Mouse (Mus musculus) hindbrain, embryonic 16.5 days (tissue): ENCODE results near the gene Tns1. TPM values are rescaled to one million over a fixed set of nuclear protein-coding genes. Genes with fewer than 3 reads are reported as not detected.

Experiments
- ATAC-seq: fragments of 200-750 bp; cut with Nextera tagmentation; 2 replicates; pipeline ENCODE4 v1.8.0; 2017; ENCODE audit warnings: moderate TSS enrichment, moderate library complexity
- H3K27ac ChIP-seq: fragments of 300-500 bp; sonication (generic); 2 replicates; pipeline ENCODE4 v1.5.1; 2014; ENCODE audit warnings: low read depth, mild to moderate bottlenecking, control low read depth, low read length, moderate library complexity
- H3K27me3 ChIP-seq: fragments of 300-500 bp; sonication (generic); replicated peaks from 2 replicates; pipeline ENCODE4 v1.6.1; 2014; ENCODE audit warnings: low read length; ENCODE audit not compliant: control insufficient read depth, insufficient read depth
- H3K36me3 ChIP-seq: fragments of 300-500 bp; sonication (generic); 2 replicates; pipeline ENCODE4 v1.6.1; 2014; ENCODE audit warnings: mild to moderate bottlenecking, low read length, moderate library complexity, mixed read lengths; ENCODE audit not compliant: control insufficient read depth, insufficient read depth
- H3K4me1 ChIP-seq: fragments of 300-500 bp; sonication (generic); 2 replicates; pipeline ENCODE4 v1.6.1; 2014; ENCODE audit warnings: low read depth, low read length; ENCODE audit not compliant: control insufficient read depth, insufficient read depth
- H3K4me2 ChIP-seq: fragments of 300-500 bp; sonication (generic); 2 replicates; pipeline ENCODE4 v1.6.1; 2014; ENCODE audit warnings: mild to moderate bottlenecking, low read length, control low read depth, moderate library complexity
- H3K4me3 ChIP-seq: fragments of 300-500 bp; sonication (generic); 2 replicates; pipeline ENCODE4 v1.5.1; 2014; ENCODE audit warnings: mild to moderate bottlenecking, low read length, control low read depth, moderate library complexity
- H3K9ac ChIP-seq: fragments of 300-500 bp; sonication (generic); 2 replicates; pipeline ENCODE4 v1.6.1; 2014; ENCODE audit warnings: low read depth, mild to moderate bottlenecking, control low read depth, low read length, moderate library complexity
- H3K9me3 ChIP-seq: fragments of 300-500 bp; sonication (generic); 2 replicates; pipeline ENCODE4 v1.6.1; 2014; ENCODE audit warnings: mild to moderate bottlenecking, low read length, moderate library complexity; ENCODE audit not compliant: control insufficient read depth
- WGBS: fragments of 180-500 bp; shearing (Covaris S2); extraction: QIAGEN DNeasy Blood & Tissue Kit; methylation state at CpG from one replicate; pipeline ENCODE4 v1.1.7; 2014; 5-methylcytosine and 5-hydroxymethylcytosine counted together
- polyA plus RNA-seq: library from polyadenylated mRNA; unstranded; fragments of >200 nt; fragmentation: Nextera tagmentation; extraction: Ambion mirVana; gene quantifications from 2 replicates; pipeline ENCODE4 v1.2.1, GENCODE M21; 2015

Gene Tns1
- polyA plus RNA-seq, 1 experiment from 2014 or later: 13.5 TPM

GRCm38 (mm10) chr1:74110932-74111695, 13.1 kb downstream of the Tns1 start:
- Histone ChIP-seq H3K9me3 (no peaks in the 10 kb centered on the region), H3K27me3 (no peaks in the 10 kb centered on the region), H3K36me3 (no peaks in the 10 kb centered on the region), H3K9ac (no peak overlapping the region), H3K4me1 (peaks cover 22% of the 10 kb centered on the region), H3K27ac (peak overlapping the region; percentile 69), H3K4me2 (no peak overlapping the region; the same call in 1 of the 2 replicates), H3K4me3 (no peak overlapping the region)
- ATAC-seq: peak; percentile 94
- WGBS: 7% methylated on average over 8 of the region's 8 CpGs

DNA sequence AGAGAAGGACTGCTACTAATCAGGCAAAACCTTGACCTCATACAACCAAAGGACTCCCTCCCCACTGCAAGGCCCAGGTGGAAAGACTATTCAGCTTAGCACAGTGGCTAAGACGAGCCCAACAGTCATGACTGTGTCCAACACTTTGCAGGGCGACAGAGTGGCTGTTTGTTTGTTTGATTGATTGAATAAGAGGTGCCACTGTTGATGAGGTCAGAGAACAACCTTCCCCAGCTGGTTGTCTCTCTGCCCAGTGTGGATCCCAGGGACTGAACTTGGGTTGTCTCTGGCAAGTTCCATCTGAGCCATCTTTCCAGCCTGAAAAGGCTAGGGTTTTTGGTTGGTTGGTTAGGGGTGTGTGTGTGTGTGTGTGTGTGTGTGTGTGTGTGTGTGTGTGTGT, 14.6 kb downstream of the Tns1 start:
- WGBS: 35% methylated on average over 2 of the region's 2 CpGs
- no peak overlapping the region for H3K4me3 ChIP-seq
- ATAC-seq: no peak
- no peaks in the 10 kb centered on the region for H3K9me3 ChIP-seq
- H3K36me3 ChIP-seq: no peaks in the 10 kb centered on the region
- no peak overlapping the region for H3K9ac ChIP-seq
- no peaks in the 10 kb centered on the region for H3K27me3 ChIP-seq
- H3K4me1 ChIP-seq: peaks cover 22% of the 10 kb centered on the region
- no peak overlapping the region for H3K4me2 ChIP-seq
- no peak overlapping the region for H3K27ac ChIP-seq

DNA sequence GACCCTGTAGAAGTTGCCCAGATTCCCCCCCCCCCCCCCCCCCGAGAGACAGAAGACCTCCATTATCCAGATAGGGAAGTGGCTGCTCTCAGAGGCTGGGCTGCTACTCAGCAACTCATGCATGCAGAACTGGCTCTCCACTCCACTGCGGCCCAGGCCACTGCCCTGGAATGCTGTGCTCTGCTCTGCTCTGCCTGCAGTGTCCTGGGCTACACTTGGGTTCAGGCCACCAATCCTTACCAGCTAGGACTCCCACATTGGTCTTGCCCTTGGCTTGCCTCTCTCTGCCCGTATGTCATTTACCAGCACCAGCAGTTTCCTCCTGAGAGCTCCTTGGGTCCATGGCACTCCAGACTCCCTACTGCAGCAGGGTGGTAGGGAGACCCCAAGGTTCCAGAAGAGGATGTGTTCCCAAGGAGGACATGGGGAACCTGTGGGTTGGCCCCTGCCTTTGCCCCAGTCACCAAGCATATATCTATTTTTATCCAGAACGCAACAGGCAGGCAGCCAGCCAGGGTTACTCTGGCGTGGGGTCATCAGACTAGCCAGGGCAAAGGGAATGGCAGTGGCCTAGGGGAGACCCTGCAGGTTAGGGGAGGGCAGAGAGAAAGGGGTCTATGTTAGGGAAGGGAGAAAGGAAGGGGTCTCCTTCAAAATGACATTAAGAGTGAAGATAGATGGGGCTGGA, 16.2 kb downstream of the Tns1 start:
- H3K9me3 ChIP-seq: no peaks in the 10 kb centered on the region
- H3K4me1 ChIP-seq: peaks cover 34% of the 10 kb centered on the region
- H3K27ac ChIP-seq: no peak overlapping the region
- 80% methylated on average over 3 of the region's 5 CpGs for WGBS
- H3K4me2 ChIP-seq: no peak overlapping the region
- ATAC-seq: no peak
- no peak overlapping the region for H3K4me3 ChIP-seq
- H3K27me3 ChIP-seq: no peaks in the 10 kb centered on the region
- H3K9ac ChIP-seq: no peak overlapping the region
- H3K36me3 ChIP-seq: no peaks in the 10 kb centered on the region

DNA sequence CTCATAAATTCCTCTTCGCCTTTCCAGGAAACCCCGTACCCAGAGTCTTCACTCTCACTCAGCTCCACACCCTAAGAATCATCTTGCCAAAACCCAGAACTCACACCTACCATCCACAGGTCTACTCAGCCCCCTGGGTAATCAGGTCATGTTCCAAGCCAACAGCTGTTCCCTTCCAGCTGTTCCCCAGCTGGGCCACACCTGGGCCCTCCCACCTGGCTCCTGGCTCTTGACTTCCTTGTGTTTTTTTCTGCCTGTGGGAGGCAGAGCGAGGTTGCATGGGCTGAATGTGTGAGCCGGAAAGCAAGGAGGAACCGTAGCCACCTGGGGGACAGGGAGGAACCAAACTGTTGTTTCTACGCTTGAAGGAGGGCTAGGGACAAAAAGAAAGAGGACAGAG, 18.0 kb downstream of the Tns1 start:
- no peaks in the 10 kb centered on the region for H3K27me3 ChIP-seq
- no peak overlapping the region for H3K9ac ChIP-seq
- H3K36me3 ChIP-seq: no peaks in the 10 kb centered on the region
- peaks cover 21% of the 10 kb centered on the region for H3K4me1 ChIP-seq
- no peak overlapping the region for H3K27ac ChIP-seq
- no peak for ATAC-seq
- WGBS: 73% methylated on average over 6 of the region's 6 CpGs
- no peak overlapping the region for H3K4me2 ChIP-seq
- no peaks in the 10 kb centered on the region for H3K9me3 ChIP-seq
- H3K4me3 ChIP-seq: no peak overlapping the region

DNA sequence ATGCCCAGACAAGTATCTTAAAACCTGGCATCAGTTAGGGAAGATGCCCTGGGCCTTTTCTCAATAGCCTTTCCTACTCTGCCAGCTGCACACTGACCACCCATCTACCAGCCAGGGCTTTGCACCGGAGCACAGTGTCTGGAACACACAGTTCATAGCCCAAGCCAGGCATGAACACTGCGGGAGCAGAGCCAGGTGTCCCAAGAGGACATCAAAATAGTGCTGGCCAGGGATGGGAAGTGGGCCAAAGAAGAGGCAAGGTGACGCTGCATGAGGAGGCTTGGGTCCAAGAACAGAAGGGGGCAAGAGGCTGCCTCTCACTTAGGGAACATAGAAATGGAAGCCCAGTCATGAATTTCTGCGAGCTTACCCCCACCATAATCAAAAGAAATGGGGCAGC, 18.6 kb downstream of the Tns1 start:
- Histone ChIP-seq H3K9me3 (no peaks in the 10 kb centered on the region), H3K4me1 (peaks cover 15% of the 10 kb centered on the region), H3K27ac (no peak overlapping the region), H3K4me2 (no peak overlapping the region), H3K4me3 (no peak overlapping the region), H3K9ac (no peak overlapping the region), H3K27me3 (no peaks in the 10 kb centered on the region), H3K36me3 (no peaks in the 10 kb centered on the region)
- WGBS: 65% methylated on average over 4 of the region's 4 CpGs
- ATAC-seq: no peak

DNA sequence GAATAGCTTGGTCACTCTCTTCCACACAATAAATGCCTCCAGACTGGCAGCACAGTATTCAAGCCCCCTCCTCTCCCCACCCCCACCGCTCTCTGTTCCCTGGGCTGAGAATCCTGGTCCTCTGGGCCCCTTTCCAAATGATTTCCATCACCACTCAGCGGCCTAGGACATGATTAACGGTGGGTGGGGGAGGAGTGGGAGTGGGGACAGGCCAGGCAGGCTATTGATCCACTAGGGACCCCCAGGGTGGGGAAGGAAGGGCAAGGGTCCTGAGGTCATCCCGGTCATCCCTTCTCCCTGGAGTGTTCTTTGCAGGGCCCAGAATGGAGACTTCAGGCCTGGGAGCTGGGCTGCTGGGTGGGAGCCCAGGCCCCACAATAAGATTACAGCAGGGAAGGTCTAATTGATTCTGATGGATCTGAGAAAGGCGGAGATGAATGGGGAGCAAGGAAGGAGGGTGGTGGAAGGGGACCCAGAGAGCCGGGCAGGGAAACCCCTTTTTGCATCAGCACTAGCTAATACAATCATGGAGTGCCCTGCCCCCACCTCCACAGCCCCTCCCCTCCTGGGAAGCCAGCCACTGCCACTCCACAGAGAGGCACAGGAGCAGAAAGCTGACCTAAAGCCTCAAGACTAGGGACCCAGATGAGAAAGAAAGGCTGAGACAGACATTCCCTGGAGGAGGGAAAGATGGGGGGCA, 20.4 kb downstream of the Tns1 start:
- peaks cover 17% of the 10 kb centered on the region for H3K4me1 ChIP-seq
- no peak overlapping the region for H3K4me3 ChIP-seq
- no peaks in the 10 kb centered on the region for H3K36me3 ChIP-seq
- peak; percentile 80 for ATAC-seq
- H3K27ac ChIP-seq: peak overlapping the region; percentile 75
- no peaks in the 10 kb centered on the region for H3K9me3 ChIP-seq
- 6% methylated on average over 6 of the region's 6 CpGs for WGBS
- no peaks in the 10 kb centered on the region for H3K27me3 ChIP-seq
- 0 out of 2 replicates have a peak overlapping the region, but pooled peaks have one; percentile 19 for H3K9ac ChIP-seq
- H3K4me2 ChIP-seq: no peak overlapping the region

GRCm38 (mm10) chr1:74099001-74099435, 25.2 kb downstream of the Tns1 start:
- H3K9ac ChIP-seq: peak overlapping the region; percentile 78
- peak overlapping the region; percentile 55 for H3K27ac ChIP-seq
- H3K27me3 ChIP-seq: no peaks in the 10 kb centered on the region
- H3K9me3 ChIP-seq: no peaks in the 10 kb centered on the region
- H3K36me3 ChIP-seq: no peaks in the 10 kb centered on the region
- H3K4me3 ChIP-seq: peak overlapping the region; percentile 62
- ATAC-seq: peak; percentile 31
- peaks cover 30% of the 10 kb centered on the region for H3K4me1 ChIP-seq
- H3K4me2 ChIP-seq: peak overlapping the region; percentile 98
- WGBS: 0% methylated on average over 11 of the region's 14 CpGs

DNA sequence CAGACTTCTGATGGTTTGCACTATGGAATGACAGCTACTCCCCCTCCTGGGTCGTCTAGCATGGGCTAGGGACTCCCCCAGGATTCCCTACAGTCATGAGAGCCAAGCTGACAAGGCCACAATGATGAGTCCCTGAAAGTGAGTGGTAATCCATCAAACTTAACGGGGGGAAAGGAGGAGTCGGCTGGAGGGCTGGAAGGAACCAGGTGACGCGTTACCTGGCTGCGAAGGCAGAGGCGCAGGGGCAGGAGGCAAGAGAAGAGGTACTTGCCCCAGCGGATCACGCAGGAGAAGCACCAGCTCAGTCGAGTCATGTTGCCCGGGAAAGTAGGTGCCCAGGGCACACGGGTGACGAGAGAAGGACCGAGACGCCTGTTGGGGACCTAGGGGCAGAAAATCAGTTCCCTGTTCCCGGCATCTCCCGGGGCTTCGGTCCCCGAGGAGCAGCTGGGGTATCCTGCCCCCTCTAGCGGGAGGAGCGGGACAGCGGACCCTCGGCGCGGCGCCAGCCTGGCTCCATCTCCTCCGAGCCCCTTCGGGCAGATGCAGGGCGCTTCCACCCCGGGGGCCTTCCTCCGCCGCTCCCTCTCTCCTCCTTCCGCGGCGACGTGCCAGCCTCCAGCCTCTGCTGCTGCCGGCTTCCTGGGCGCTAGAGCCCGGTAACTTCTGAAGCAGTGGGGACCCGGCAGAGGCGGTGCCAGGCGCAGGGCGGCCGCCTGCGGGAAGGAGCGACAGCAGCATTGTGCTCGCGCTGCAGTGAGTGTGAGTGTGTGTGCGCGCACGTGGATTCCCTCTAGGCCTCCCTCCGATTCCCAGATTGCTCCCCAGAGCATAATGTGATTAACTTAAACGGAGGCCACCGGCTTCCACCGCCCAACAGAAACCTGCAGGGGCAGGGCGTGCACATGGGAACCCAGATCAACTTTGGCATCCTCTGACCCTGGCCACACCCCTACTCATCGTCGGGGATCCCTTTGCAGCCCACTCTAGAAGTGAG, 25.9 kb downstream of the Tns1 start:
- ATAC-seq: peak; percentile 57
- Histone ChIP-seq H3K4me2 (peak overlapping the region; percentile 98), H3K27me3 (no peaks in the 10 kb centered on the region), H3K4me3 (peak overlapping the region; percentile 62), H3K36me3 (no peaks in the 10 kb centered on the region), H3K9me3 (no peaks in the 10 kb centered on the region), H3K27ac (peak overlapping the region; percentile 55), H3K9ac (peak overlapping the region; percentile 78), H3K4me1 (peaks cover 23% of the 10 kb centered on the region)
- under 1% methylated on average over 47 of the region's 58 CpGs for WGBS
